Mouse (Mus musculus) brain, embryonic 14.5 days (tissue): ENCODE data around the gene Klf5.

Source experiments
- CTCF ChIP-seq: fragments of 200-500 bp; IDR thresholded peaks from 2 replicates; pipeline ENCODE4 v1.5.1; 2012; ENCODE audit warnings: inconsistent platforms, mild to moderate bottlenecking, moderate library complexity, borderline replicate concordance; ENCODE audit not compliant: insufficient read depth, insufficient read length; ENCODE audit errors: extremely low read depth
- POLR2A ChIP-seq: fragments of 200-500 bp; IDR thresholded peaks from 2 replicates; pipeline ENCODE4 v1.6.1; 2012; ENCODE audit warnings: mild to moderate bottlenecking, inconsistent platforms, borderline replicate concordance; ENCODE audit not compliant: poor library complexity, insufficient read depth, insufficient read length, severe bottlenecking; ENCODE audit errors: extremely low read depth

GRCm38 (mm10) chr14:99278312-99278711 lies 20.2 kb upstream of the Klf5 start:
- TF ChIP-seq POLR2A: no peak
- no peak for TF ChIP-seq CTCF
